Mouse (Mus musculus) heart, adult 9 months (tissue): ENCODE results near the gene Ckap2l.

Source experiments
- DNase-seq, 2 experiments: peaks; one replicate each; pipeline ENCODE4 v3.0.0; 2022; ENCODE audit warnings: low spot score in 2 of 2

Ckap2l gene

GRCm38 (mm10) chr2:129296671-129297588, at the start of gene Ckap2l:
Ckap2l (minus strand) TSS chr2:129297212.
- DNase-seq, result peak; percentile 98 to 99

GRCm38 (mm10) chr2:129338138-129338621, 41.2 kb upstream of the Ckap2l start:
- peak; percentile 24 to 37 for DNase-seq

- DNase-seq, result no peak
Observed at GRCm38 (mm10) chr2:129333471-129333870, 36.5 kb upstream of the Ckap2l start.

GRCm38 (mm10) chr2:129330540-129330939, 33.5 kb upstream of the Ckap2l start:
- DNase-seq, result no peak

- no peak for DNase-seq
Observed at GRCm38 (mm10) chr2:129330024-129330423, 33.0 kb upstream of the Ckap2l start.

GRCm38 (mm10) chr2:129328238-129328637, 31.2 kb upstream of the Ckap2l start:
- DNase-seq, result no peak

- no peak for DNase-seq
Observed at GRCm38 (mm10) chr2:129324216-129324615, 27.2 kb upstream of the Ckap2l start.

GRCm38 (mm10) chr2:129322117-129322635, 25.2 kb upstream of the Ckap2l start:
- no peak for DNase-seq

GRCm38 (mm10) chr2:129320033-129320605, 23.1 kb upstream of the Ckap2l start:
- no peak for DNase-seq

GRCm38 (mm10) chr2:129315831-129316230, 18.8 kb upstream of the Ckap2l start:
- DNase-seq, result no peak

- DNase-seq, result no peak
Observed at GRCm38 (mm10) chr2:129314880-129315279, 17.9 kb upstream of the Ckap2l start.

- no peak for DNase-seq
Observed at GRCm38 (mm10) chr2:129313934-129314333, 16.9 kb upstream of the Ckap2l start.

- DNase-seq, result no peak
Observed at GRCm38 (mm10) chr2:129309836-129310235, 12.8 kb upstream of the Ckap2l start, which contains the start of gene Il1a. Il1a (minus strand) TSS chr2:129309972.

GRCm38 (mm10) chr2:129306020-129306419, 9.0 kb upstream of the Ckap2l start:
- DNase-seq, result no peak

GRCm38 (mm10) chr2:129297589-129297982, 574 bp upstream of the Ckap2l start:
- DNase-seq, result no peak

- DNase-seq, result no peak
Observed at GRCm38 (mm10) chr2:129296086-129296485, 926 bp downstream of the Ckap2l start.

GRCm38 (mm10) chr2:129295075-129295474, 1.9 kb downstream of the Ckap2l start:
- no peak for DNase-seq

- no peak for DNase-seq
Observed at GRCm38 (mm10) chr2:129273823-129274222, 23.2 kb downstream of the Ckap2l start.

- DNase-seq, result no peak
Observed at GRCm38 (mm10) chr2:129270621-129271020, 26.4 kb downstream of the Ckap2l start.

- no peak for DNase-seq
Observed at GRCm38 (mm10) chr2:129269986-129270385, 27.0 kb downstream of the Ckap2l start.

- no peak for DNase-seq
Observed at GRCm38 (mm10) chr2:129269161-129269643, 27.8 kb downstream of the Ckap2l start.

- no peak for DNase-seq
Observed at GRCm38 (mm10) chr2:129267738-129268137, 29.3 kb downstream of the Ckap2l start.
